Mouse (Mus musculus) bone marrow macrophage, adult 2 months (primary cell): ENCODE results near the gene Tmeff1.

ENCODE experiments used
- CTCF ChIP-seq: IDR thresholded peaks from 2 replicates; pipeline ENCODE4 v1.5.1; 2012; ENCODE audit warnings: low read depth, mild to moderate bottlenecking, low read length, moderate library complexity
- POLR2A ChIP-seq: IDR thresholded peaks from 2 replicates; pipeline ENCODE4 v1.6.1; 2012; ENCODE audit warnings: mild to moderate bottlenecking, low read depth, low read length, borderline replicate concordance

- no peak for TF ChIP-seq CTCF
- TF ChIP-seq POLR2A = no peak
Observed at GRCm38 (mm10) chr4:48667279-48667678, 82.3 kb downstream of the Tmeff1 start.
